11 mouse cellular contexts compared by ENCODE assay signal in the genomic region with DNA sequence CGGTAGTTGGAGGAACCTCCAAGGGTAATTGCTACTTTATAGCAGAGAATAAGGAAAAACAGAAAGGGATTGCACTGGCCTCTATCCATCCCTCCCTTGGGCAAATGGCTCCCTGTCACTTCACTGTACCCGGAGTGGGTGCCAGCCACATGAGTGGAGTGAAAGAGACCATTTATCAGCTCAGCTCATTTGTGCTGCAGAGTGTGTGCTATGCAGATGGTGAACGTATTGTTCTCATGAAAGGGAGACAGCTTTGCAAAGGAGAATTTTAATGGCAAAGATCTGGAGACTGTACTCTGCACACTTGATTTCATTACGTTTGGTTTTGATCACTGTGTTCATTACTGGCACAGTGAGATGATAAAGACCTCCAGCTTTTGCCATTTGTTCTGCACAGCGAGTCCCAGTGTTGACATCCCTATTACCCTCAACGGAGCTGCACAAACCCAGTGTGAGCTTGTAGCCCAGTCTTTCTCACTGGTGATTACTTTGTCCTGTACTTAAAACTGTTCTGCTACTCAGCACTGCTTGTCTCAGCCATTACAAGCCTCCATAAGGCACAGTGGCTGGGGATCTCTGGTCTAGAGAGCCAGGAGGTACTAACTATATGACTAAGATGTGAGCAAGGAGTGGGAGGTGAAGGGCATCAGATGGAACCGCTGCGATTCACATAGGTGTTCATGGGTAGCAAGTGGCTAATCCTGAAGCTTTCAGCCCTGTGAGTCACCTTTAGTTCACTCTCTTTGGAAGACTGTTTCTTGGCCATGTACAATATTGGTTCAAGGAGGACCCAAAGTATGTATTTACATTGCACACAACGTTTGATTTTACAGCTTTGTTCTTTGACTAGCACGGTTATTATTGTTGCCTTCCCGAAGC. TPM values are rescaled to one million over a fixed set of nuclear protein-coding genes. Genes with fewer than 3 reads are reported as not detected.
DNase-seq lines count a peak whose midpoint lies in the region; ATAC-seq lines count a peak whose summit lies in the region.
"Had no signal": no experiment of that assay in that cellular context is flagged by ENCODE, and none has a peak within 500 bp of the region (broad histone marks: within the 10 kb centered on the region; RNA-seq: fewer than 3 reads in every experiment).

No protein-coding gene starts in this region.

- no peak overlapping the region for H3K9ac ChIP-seq in hindbrain, embryonic 12.5 days
- no peak overlapping the region for H3K9ac ChIP-seq in limb, embryonic 13.5 days
- H3K9ac ChIP-seq in stomach, embryonic 15.5 days, result no peak overlapping the region
- H3K9ac ChIP-seq: heart, embryonic 12.5 days had no signal

- 60% methylated on average over 11 of the region's 11 CpGs for WGBS in hindbrain, embryonic 12.5 days
- WGBS in limb, embryonic 13.5 days, result 60% methylated on average over 11 of the region's 11 CpGs
- 63% methylated on average over 11 of the region's 11 CpGs for WGBS in stomach, embryonic 15.5 days

- no peaks in the 10 kb centered on the region for H3K36me3 ChIP-seq in hindbrain, embryonic 12.5 days
- no peaks in the 10 kb centered on the region for H3K36me3 ChIP-seq in limb, embryonic 13.5 days
- H3K36me3 ChIP-seq in stomach, embryonic 15.5 days, result no peaks in the 10 kb centered on the region
- H3K36me3 ChIP-seq: heart, embryonic 12.5 days had no signal

- H3K27me3 ChIP-seq in hindbrain, embryonic 12.5 days, result no peaks in the 10 kb centered on the region
- peaks cover 16% of the 10 kb centered on the region; the same call in 1 of the 2 replicates for H3K27me3 ChIP-seq in limb, embryonic 13.5 days
- H3K27me3 ChIP-seq in stomach, embryonic 15.5 days (replicated peaks), result no peaks in the 10 kb centered on the region

- intact Hi-C loops in left cerebral cortex, postnatal 14 days (cut with DNase I), result no loop called here
- intact Hi-C loops in left cerebral cortex, postnatal 36 days (cut with DNase I), result no loop called here

- H3K9me3 ChIP-seq in hindbrain, embryonic 12.5 days (replicated peaks), result no peaks in the 10 kb centered on the region
- no peaks in the 10 kb centered on the region for H3K9me3 ChIP-seq in limb, embryonic 13.5 days
- no peaks in the 10 kb centered on the region for H3K9me3 ChIP-seq in stomach, embryonic 15.5 days
- H3K9me3 ChIP-seq: heart, embryonic 12.5 days had no signal

- peak; percentile 39 to 60 for DNase-seq in left cerebral cortex, postnatal 14 days (ENCODE audit: low spot score in 2 of 2)
- DNase-seq in left cerebral cortex, postnatal 36 days (ENCODE audit: low spot score in 2 of 2), result no peak

- H3K4me2 ChIP-seq in hindbrain, embryonic 12.5 days (replicated peaks), result no peak overlapping the region; the same call in 1 of the 2 replicates
- 0 out of 2 replicates have a peak overlapping the region, but pooled peaks have one; percentile 2 for H3K4me2 ChIP-seq in limb, embryonic 13.5 days (replicated peaks)
- H3K4me2 ChIP-seq in stomach, embryonic 15.5 days, result no peak overlapping the region
- H3K4me2 ChIP-seq: heart, embryonic 12.5 days had no signal

- H3K4me3 ChIP-seq in hindbrain, embryonic 12.5 days, result no peak overlapping the region
- no peak overlapping the region for H3K4me3 ChIP-seq in limb, embryonic 13.5 days
- no peak overlapping the region for H3K4me3 ChIP-seq in stomach, embryonic 15.5 days (replicated peaks)
- H3K4me3 ChIP-seq: heart, embryonic 12.5 days had no signal

- peak; percentile 82 for ATAC-seq in hindbrain, embryonic 12.5 days (ENCODE audit: low FRiP score)
- ATAC-seq in limb, embryonic 13.5 days (ENCODE audit: low FRiP score, low read depth), result peak; percentile 41; the same call in 1 of the 2 replicates
- peak; percentile 68 for ATAC-seq in stomach, embryonic 15.5 days (ENCODE audit: insufficient read depth, low FRiP score, low read depth)
- ATAC-seq in activated CD4-positive, CD25-positive, alpha-beta regulatory T cell, adult 4 months, result no peak
- no peak for ATAC-seq in erythroblast, adult 5-6 weeks (replicated peaks; ENCODE audit: low FRiP score, poor library complexity, severe bottlenecking)
- no peak for ATAC-seq in inflammation-experienced regulatory T-cells, adult 6 months

- H3K4me1 ChIP-seq in hindbrain, embryonic 12.5 days, result peaks cover 40% of the 10 kb centered on the region
- peaks cover 26% of the 10 kb centered on the region for H3K4me1 ChIP-seq in limb, embryonic 13.5 days
- H3K4me1 ChIP-seq in stomach, embryonic 15.5 days, result 0 out of 2 replicates have a peak, but pooled peaks cover 5% of the 10 kb centered on the region

- peak overlapping the region; percentile 80 for H3K27ac ChIP-seq in hindbrain, embryonic 12.5 days
- H3K27ac ChIP-seq in limb, embryonic 13.5 days, result peak overlapping the region; percentile 15; the same call in 1 of the 2 replicates
- H3K27ac ChIP-seq in stomach, embryonic 15.5 days, result peak overlapping the region; percentile 57; the same call in 1 of the 2 replicates
- H3K27ac ChIP-seq: kidney, postnatal 0 days; macrophage had no signal

RNA-seq across cellular contexts. Expression of a gene that starts 53.7 kb away (rescaled TPM):
- 100 to 1,000 TPM; 190 to 200 TPM for total RNA-seq in left cerebral cortex, postnatal 14 days (2021)
- 100 to 1,000 TPM; 246 to 252 TPM for total RNA-seq in left cerebral cortex, postnatal 36 days (2021)
- polyA plus RNA-seq in hindbrain, embryonic 12.5 days (2016; fragmentation: Nextera tagmentation; extraction: Ambion mirVana), result 121 and 125 TPM in 2 replicates
- 19.7 and 20.9 TPM in 2 replicates for polyA plus RNA-seq in limb, embryonic 13.5 days (2015; fragmentation: Nextera tagmentation; extraction: Ambion mirVana)
- polyA plus RNA-seq in stomach, embryonic 15.5 days (2015; fragmentation: Nextera tagmentation; extraction: Ambion mirVana), result 27.9 and 31.7 TPM in 2 replicates
- 1 to 10 TPM; 1.2 to 2.3 TPM for polyA plus RNA-seq in activated CD4-positive, CD25-positive, alpha-beta regulatory T cell, adult 4 months (2017; shearing (Covaris generic))
- 1.9 and 3.8 TPM in 2 replicates for total RNA-seq in erythroblast, adult 5-6 weeks (2015; ENCODE audit: low replicate concordance)
- total RNA-seq in erythroblast, adult 5-6 weeks (2017; ENCODE audit: low replicate concordance), result 4.3 and 4.5 TPM in 2 replicates
- polyA plus RNA-seq in inflammation-experienced regulatory T-cells, adult 6 months (2017; shearing (Covaris generic)), result 1 to 10 TPM; 3.1 to 5.0 (median 4.8) TPM

Comparison
In these comparisons a context has a peak if more than half of its experiments do, and no peak if none do; other contexts are left out.
1. DNase-seq: peak in left cerebral cortex, postnatal 14 days (2 of 2); none in left cerebral cortex, postnatal 36 days (0 of 2).
2. ATAC-seq: peak in hindbrain, embryonic 12.5 days (single experiment), limb, embryonic 13.5 days (single experiment) and stomach, embryonic 15.5 days (single experiment); none in activated CD4-positive, CD25-positive, alpha-beta regulatory T cell, adult 4 months (single experiment), erythroblast, adult 5-6 weeks (single experiment) and inflammation-experienced regulatory T-cells, adult 6 months (single experiment).
3. H3K27ac ChIP-seq: peak in every context shown above with its lines; median percentile 80 in hindbrain, embryonic 12.5 days; 57 in stomach, embryonic 15.5 days; 15 in limb, embryonic 13.5 days.